ENCODE assay signal across 8 mouse cellular contexts in genomic region chr4:126677054-126678003, GRCm38 (mm10). TPM values are rescaled to one million over a fixed set of nuclear protein-coding genes. Genes with fewer than 3 reads are reported as not detected.
DNase-seq lines count a peak whose midpoint lies in the region; ATAC-seq and TF ChIP-seq lines count a peak whose summit lies in the region.

Gene Psmb2 (plus strand): TSS chr4:126677630.

- H3K27ac ChIP-seq in hindbrain, embryonic 13.5 days: peak within 1 kb of the TSS; percentile 87

- in situ Hi-C loops in Patski (cut with MboI; ENCODE audit: low pct_unique_long_range_greater_than_20kb): no loop called here

- H3K36me3 ChIP-seq in hindbrain, embryonic 13.5 days: no peaks in the 10 kb centered on the region

- CTCF ChIA-PET in Patski (lab: Charles Lee): interaction anchor here (1.0 to 1.2 kb wide), 2 partner anchors 69 to 78 kb away, joined by 3 to 4 read pairs; no protein-coding TSS in a partner anchor

- H3K9ac ChIP-seq in hindbrain, embryonic 13.5 days: peak within 1 kb of the TSS; percentile 99

- no peaks in the 10 kb centered on the region for H3K27me3 ChIP-seq in Patski
- peaks cover 4% of the 10 kb centered on the region; the same call in 1 of the 2 replicates for H3K27me3 ChIP-seq in hindbrain, embryonic 13.5 days

- ATAC-seq in Patski: peak; percentile 80
- peak; percentile 98 for ATAC-seq in hindbrain, embryonic 13.5 days (ENCODE audit: low FRiP score)

- H3K4me1 ChIP-seq in hindbrain, embryonic 13.5 days (replicated peaks): peaks cover 25% of the 10 kb centered on the region

- WGBS in hindbrain, embryonic 13.5 days: 3% methylated on average over 48 of the region's 48 CpGs

- peak within 1 kb of the TSS; percentile 100 for H3K4me3 ChIP-seq in hindbrain, embryonic 13.5 days

- peak within 1 kb of the TSS; percentile 96 for H3K4me2 ChIP-seq in hindbrain, embryonic 13.5 days

- peak; percentile 50 for DNase-seq in Patski (ENCODE audit: low read depth, low spot score)
- peak; percentile 100 for DNase-seq in cerebellum, postnatal 14 days
- peak; percentile 93 to 99 for DNase-seq in frontal cortex, postnatal 14 days (ENCODE audit: low spot score in 2 of 2)
- peak; percentile 99 to 100 for DNase-seq in layer of hippocampus, postnatal 25 days (ENCODE audit: extremely low spot score in 1 of 2, low spot score in 1 of 2)
- peak; percentile 97 for DNase-seq in lung, postnatal 25 days (ENCODE audit: low spot score)
- peak; percentile 98 for DNase-seq in retina, embryonic 14.5 days (ENCODE audit: low spot score)
- DNase-seq in thymus, postnatal 4 days: peak; percentile 99

- no peaks in the 10 kb centered on the region for H3K9me3 ChIP-seq in hindbrain, embryonic 13.5 days

- POLR2A ChIA-PET in Patski (lab: Charles Lee): interaction anchor here (0.7 to 1.1 kb wide), 2 partner anchors 14 to 75 kb away, joined by 3 to 4 read pairs; no protein-coding TSS in a partner anchor

- TF ChIP-seq CTCF in Patski (IDR thresholded peaks at IDR 0.05): no peak

RNA-seq across cellular contexts. Expression of gene Psmb2, which starts in this region (rescaled TPM):
- polyA plus RNA-seq in Patski (2021): 162 TPM
- polyA plus RNA-seq in hindbrain, embryonic 13.5 days (2015; fragmentation: Nextera tagmentation; extraction: Ambion mirVana): 445 and 454 TPM in 2 replicates
- total RNA-seq in layer of hippocampus, postnatal 25 days (2021): 100 to 1,000 TPM; 113 to 121 TPM

Comparison
In these comparisons a context has a peak if more than half of its experiments do, and no peak if none do; other contexts are left out.
1. Peak in every context shown above with its lines: DNase-seq, ATAC-seq, H3K4me3 ChIP-seq and H3K27ac ChIP-seq.
2. DNase-seq: peak in every context shown above with its lines; median percentile 100 in cerebellum, postnatal 14 days; 100 in layer of hippocampus, postnatal 25 days; 99 in thymus, postnatal 4 days; 98 in retina, embryonic 14.5 days; 97 in lung, postnatal 25 days; 96 in frontal cortex, postnatal 14 days; 50 in Patski.